Mouse (Mus musculus) embryonic facial prominence, embryonic 12.5 days (tissue): ENCODE results near the gene Pja2. TPM values are rescaled to one million over a fixed set of nuclear protein-coding genes. Genes with fewer than 3 reads are reported as not detected.

Experiments
- ATAC-seq: fragments of 200-750 bp; cut with Nextera tagmentation; 2 replicates; pipeline ENCODE4 v1.8.0; 2017; ENCODE audit not compliant: insufficient number of reproducible peaks, insufficient read depth, low FRiP score, low TSS enrichment
- H3K27ac ChIP-seq: fragments of 300-500 bp; sonication (generic); 2 replicates; pipeline ENCODE4 v1.5.1; 2016; ENCODE audit warnings: mild to moderate bottlenecking
- H3K27me3 ChIP-seq: fragments of 300-500 bp; sonication (generic); 2 replicates; pipeline ENCODE4 v1.6.1; 2016; ENCODE audit warnings: mild to moderate bottlenecking, moderate library complexity
- H3K36me3 ChIP-seq: fragments of 300-500 bp; sonication (generic); 2 replicates; pipeline ENCODE4 v1.6.1; 2016; ENCODE audit warnings: mild to moderate bottlenecking
- H3K4me1 ChIP-seq: fragments of 300-500 bp; sonication (generic); 2 replicates; pipeline ENCODE4 v1.6.1; 2016
- H3K4me2 ChIP-seq: fragments of 300-500 bp; sonication (generic); replicated peaks from 2 replicates; pipeline ENCODE4 v1.6.1; 2016; ENCODE audit warnings: mild to moderate bottlenecking, moderate library complexity
- H3K4me3 ChIP-seq: fragments of 300-500 bp; sonication (generic); 2 replicates; pipeline ENCODE4 v1.5.1; 2016; ENCODE audit warnings: mild to moderate bottlenecking
- H3K9ac ChIP-seq: fragments of 300-500 bp; sonication (generic); 2 replicates; pipeline ENCODE4 v1.6.1; 2016; ENCODE audit warnings: mild to moderate bottlenecking, moderate library complexity
- H3K9me3 ChIP-seq: fragments of 300-500 bp; sonication (generic); 2 replicates; pipeline ENCODE4 v1.6.1; 2016; ENCODE audit warnings: mild to moderate bottlenecking, moderate library complexity
- WGBS: fragments of 180-500 bp; shearing (Covaris S2); methylation state at CpG from one replicate; pipeline ENCODE4 v1.1.7; 2016; 5-methylcytosine and 5-hydroxymethylcytosine counted together
- polyA plus RNA-seq: library from polyadenylated mRNA; unstranded; fragments of >200 nt; fragmentation: Nextera tagmentation; extraction: Ambion mirVana; gene quantifications from 2 replicates; pipeline ENCODE4 v1.2.1, GENCODE M21; 2016

Pja2 gene
- polyA plus RNA-seq = 72.3 and 72.6 TPM in 2 replicates

DNA sequence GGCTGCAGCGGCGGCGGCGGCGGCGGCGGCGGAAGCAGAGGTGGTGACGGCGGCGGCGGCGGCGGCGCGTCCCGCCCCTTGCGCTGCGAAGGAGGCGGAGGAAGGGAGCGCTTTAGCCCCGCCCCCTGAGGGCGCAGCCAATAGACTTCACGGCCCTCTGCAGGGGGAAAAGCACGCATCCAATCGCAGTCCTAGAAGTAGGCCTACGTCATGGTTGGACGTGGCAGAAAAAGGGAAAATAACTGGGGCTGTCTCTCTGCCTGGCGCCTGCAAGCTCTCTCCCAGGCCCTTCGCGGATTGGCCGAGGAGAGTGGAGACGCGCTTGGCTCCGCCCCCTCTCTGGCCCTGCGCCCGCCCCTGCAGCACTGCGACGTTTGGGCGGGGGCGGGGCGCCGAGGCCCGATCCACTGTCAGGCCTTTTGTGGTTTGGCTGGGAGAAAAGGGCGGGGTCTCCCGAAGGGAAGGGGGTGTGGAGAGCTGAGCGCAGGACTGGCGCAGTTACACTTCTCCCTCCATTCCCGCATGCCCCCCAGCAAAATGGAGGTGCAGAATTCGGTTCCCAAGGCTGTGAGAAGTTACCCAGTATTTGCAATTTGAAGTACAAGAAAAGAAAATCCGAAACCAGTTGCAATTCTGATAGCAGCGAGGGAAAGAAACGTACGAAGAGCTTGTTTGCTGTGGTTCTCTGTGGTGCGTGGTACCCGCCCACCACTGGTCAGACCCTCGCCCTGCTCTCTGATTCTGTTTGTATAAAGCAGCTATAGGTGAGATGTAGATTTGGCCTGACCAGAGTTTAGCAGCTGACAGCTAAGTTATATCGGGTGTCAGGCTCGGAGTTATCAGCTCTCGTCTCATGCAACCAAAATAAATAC is at the start of gene Pja2:
Gene Pja2 (minus strand): TSS at position 19 of the 872 bp plus-strand sequence.
- Histone ChIP-seq H3K4me1 (peaks cover 6% of the 10 kb centered on the region), H3K36me3 (no peaks in the 10 kb centered on the region), H3K9ac (peak within 1 kb of the TSS; percentile 99), H3K4me2 (peak within 1 kb of the TSS; percentile 71), H3K4me3 (peak within 1 kb of the TSS; percentile 96), H3K9me3 (no peaks in the 10 kb centered on the region), H3K27me3 (no peaks in the 10 kb centered on the region), H3K27ac (peak within 1 kb of the TSS; percentile 97)
- ATAC-seq = peak; percentile 100
- WGBS = under 1% methylated on average over 59 of the region's 60 CpGs

DNA sequence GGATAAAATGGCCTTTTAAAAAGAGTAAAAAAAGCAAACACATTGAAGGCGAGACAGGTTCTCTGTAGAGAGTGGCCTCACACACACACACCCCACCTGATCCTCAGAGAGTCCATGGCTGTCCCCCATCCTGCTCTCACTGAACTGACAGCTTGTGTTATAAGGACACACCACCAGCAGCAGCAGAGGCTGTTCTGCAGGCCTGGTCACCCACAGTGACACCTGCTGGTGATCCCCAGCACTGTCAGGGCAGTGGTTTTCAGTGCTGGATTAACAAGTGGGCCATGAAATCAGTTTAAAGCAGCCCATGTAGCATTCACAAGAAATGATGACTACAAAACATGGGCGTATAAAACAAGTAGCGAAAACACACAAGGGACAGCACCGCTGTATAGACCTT is 43.6 kb upstream of the Pja2 start:
- H3K27ac ChIP-seq = no peak overlapping the region
- no peak overlapping the region for H3K4me2 ChIP-seq
- H3K4me3 ChIP-seq = no peak overlapping the region
- no peaks in the 10 kb centered on the region for H3K27me3 ChIP-seq
- no peaks in the 10 kb centered on the region for H3K4me1 ChIP-seq
- no peaks in the 10 kb centered on the region for H3K9me3 ChIP-seq
- H3K36me3 ChIP-seq = no peaks in the 10 kb centered on the region
- 69% methylated on average over 4 of the region's 4 CpGs for WGBS
- ATAC-seq = no peak
- H3K9ac ChIP-seq = no peak overlapping the region

GRCm38 (mm10) chr17:64363694-64364093 is 32.0 kb upstream of the Pja2 start:
- WGBS = 79% methylated on average over 1 of the region's 1 CpGs
- Histone ChIP-seq H3K36me3 (no peaks in the 10 kb centered on the region), H3K4me2 (no peak overlapping the region), H3K4me1 (no peaks in the 10 kb centered on the region), H3K27me3 (no peaks in the 10 kb centered on the region), H3K9ac (no peak overlapping the region), H3K27ac (no peak overlapping the region), H3K4me3 (no peak overlapping the region), H3K9me3 (no peaks in the 10 kb centered on the region)
- ATAC-seq = no peak

DNA sequence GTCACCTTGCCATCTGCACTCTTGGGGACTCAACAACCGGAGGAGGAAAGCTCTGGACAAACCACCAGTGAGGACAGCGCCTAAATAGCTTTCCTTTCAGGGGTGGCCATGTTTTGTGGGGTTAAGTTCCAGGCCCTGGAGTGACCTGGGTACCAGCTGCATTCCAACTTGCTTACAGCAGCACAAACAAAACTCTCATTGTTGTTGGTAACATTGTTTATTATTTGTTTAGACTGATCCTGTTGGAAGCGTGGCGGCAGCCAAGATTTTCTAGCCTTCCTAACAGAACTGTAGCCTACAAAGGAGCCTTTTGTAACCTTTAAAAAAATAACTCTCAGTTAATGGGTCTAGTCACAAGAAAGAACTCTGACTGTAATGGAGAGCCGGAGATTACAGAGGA is 30.9 kb upstream of the Pja2 start:
- Histone ChIP-seq H3K27ac (no peak overlapping the region), H3K9ac (no peak overlapping the region), H3K4me2 (no peak overlapping the region), H3K36me3 (no peaks in the 10 kb centered on the region), H3K27me3 (no peaks in the 10 kb centered on the region), H3K4me3 (no peak overlapping the region), H3K9me3 (no peaks in the 10 kb centered on the region), H3K4me1 (no peaks in the 10 kb centered on the region)
- WGBS = 34% methylated on average over 5 of the region's 5 CpGs
- ATAC-seq = no peak

GRCm38 (mm10) chr17:64361911-64362425 is 30.3 kb upstream of the Pja2 start:
- Histone ChIP-seq H3K27ac (no peak overlapping the region), H3K36me3 (no peaks in the 10 kb centered on the region), H3K9ac (no peak overlapping the region), H3K4me2 (no peak overlapping the region), H3K4me1 (no peaks in the 10 kb centered on the region), H3K4me3 (no peak overlapping the region), H3K9me3 (no peaks in the 10 kb centered on the region), H3K27me3 (no peaks in the 10 kb centered on the region)
- no peak for ATAC-seq
- 73% methylated on average over 3 of the region's 3 CpGs for WGBS

GRCm38 (mm10) chr17:64353940-64354339 is 22.2 kb upstream of the Pja2 start:
- WGBS = 87% methylated on average over 7 of the region's 7 CpGs
- H3K27me3 ChIP-seq = no peaks in the 10 kb centered on the region
- no peak overlapping the region for H3K27ac ChIP-seq
- H3K4me2 ChIP-seq = no peak overlapping the region
- no peak overlapping the region for H3K9ac ChIP-seq
- H3K4me1 ChIP-seq = no peaks in the 10 kb centered on the region
- H3K9me3 ChIP-seq = no peaks in the 10 kb centered on the region
- no peak overlapping the region for H3K4me3 ChIP-seq
- no peak for ATAC-seq
- no peaks in the 10 kb centered on the region for H3K36me3 ChIP-seq

GRCm38 (mm10) chr17:64346135-64346534 is 14.4 kb upstream of the Pja2 start:
- H3K4me3 ChIP-seq = no peak overlapping the region
- H3K27me3 ChIP-seq = no peaks in the 10 kb centered on the region
- no peaks in the 10 kb centered on the region for H3K9me3 ChIP-seq
- peaks cover 4% of the 10 kb centered on the region; the same call in 1 of the 2 replicates for H3K4me1 ChIP-seq
- H3K27ac ChIP-seq = no peak overlapping the region
- WGBS = 11% methylated on average over 17 of the region's 17 CpGs
- peak overlapping the region; percentile 46 for H3K4me2 ChIP-seq
- H3K36me3 ChIP-seq = no peaks in the 10 kb centered on the region
- no peak for ATAC-seq
- no peak overlapping the region for H3K9ac ChIP-seq

DNA sequence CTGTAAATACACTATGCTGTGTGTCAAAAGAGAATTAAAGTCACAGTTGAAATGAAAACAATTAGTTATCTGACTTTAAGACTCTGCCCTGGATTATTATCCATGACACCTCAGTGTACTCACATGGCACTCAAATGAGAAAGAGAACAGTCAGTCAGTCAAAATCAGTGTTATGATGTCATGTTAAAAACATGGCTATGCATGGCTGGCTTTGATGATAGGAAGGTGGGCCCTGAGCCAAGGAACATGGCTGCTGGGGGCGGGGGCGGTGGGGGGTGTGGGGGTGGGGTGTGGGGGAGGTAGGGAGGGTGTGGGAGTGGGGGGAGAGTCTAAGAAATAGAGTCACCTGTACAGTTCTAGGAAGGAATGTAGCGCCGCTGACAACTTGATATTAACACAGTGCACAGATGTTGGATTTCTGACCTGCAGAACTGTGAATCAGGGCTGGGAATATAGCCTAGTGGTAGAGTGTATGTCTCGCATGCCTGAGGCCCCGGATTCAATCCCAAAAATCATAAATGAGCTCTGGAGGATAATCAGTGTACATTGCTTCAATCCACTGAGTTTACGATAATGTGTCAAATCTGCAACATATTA is 13.0 kb upstream of the Pja2 start:
- Histone ChIP-seq H3K9me3 (no peaks in the 10 kb centered on the region), H3K27me3 (no peaks in the 10 kb centered on the region), H3K9ac (no peak overlapping the region), H3K4me3 (no peak overlapping the region), H3K4me2 (no peak overlapping the region), H3K36me3 (no peaks in the 10 kb centered on the region), H3K4me1 (peaks cover 4% of the 10 kb centered on the region; the same call in 1 of the 2 replicates), H3K27ac (no peak overlapping the region)
- WGBS = 83% methylated on average over 7 of the region's 7 CpGs
- ATAC-seq = no peak

- Histone ChIP-seq H3K36me3 (no peaks in the 10 kb centered on the region), H3K4me2 (no peak overlapping the region), H3K4me3 (no peak overlapping the region), H3K27ac (no peak overlapping the region), H3K27me3 (no peaks in the 10 kb centered on the region), H3K4me1 (peaks cover 4% of the 10 kb centered on the region; the same call in 1 of the 2 replicates), H3K9ac (no peak overlapping the region), H3K9me3 (no peaks in the 10 kb centered on the region)
- WGBS = 74% methylated on average over 7 of the region's 7 CpGs
- ATAC-seq = no peak
Observed at GRCm38 (mm10) chr17:64341698-64342097, 10.0 kb upstream of the Pja2 start.

- no peak for ATAC-seq
- no peaks in the 10 kb centered on the region for H3K4me1 ChIP-seq
- H3K36me3 ChIP-seq = no peaks in the 10 kb centered on the region
- H3K9me3 ChIP-seq = no peaks in the 10 kb centered on the region
- 54% methylated on average over 5 of the region's 5 CpGs for WGBS
- H3K27ac ChIP-seq = no peak overlapping the region
- H3K4me2 ChIP-seq = no peak overlapping the region
- no peak overlapping the region for H3K4me3 ChIP-seq
- no peaks in the 10 kb centered on the region for H3K27me3 ChIP-seq
- H3K9ac ChIP-seq = no peak overlapping the region
Observed at GRCm38 (mm10) chr17:64339752-64340151, 8.0 kb upstream of the Pja2 start.

GRCm38 (mm10) chr17:64337220-64337619 is 5.5 kb upstream of the Pja2 start:
- no peaks in the 10 kb centered on the region for H3K9me3 ChIP-seq
- H3K4me3 ChIP-seq = no peak overlapping the region
- no peak overlapping the region for H3K9ac ChIP-seq
- H3K36me3 ChIP-seq = no peaks in the 10 kb centered on the region
- H3K4me2 ChIP-seq = no peak overlapping the region
- H3K27me3 ChIP-seq = no peaks in the 10 kb centered on the region
- no peak for ATAC-seq
- WGBS = 74% methylated on average over 4 of the region's 4 CpGs
- H3K27ac ChIP-seq = no peak overlapping the region
- H3K4me1 ChIP-seq = no peaks in the 10 kb centered on the region

GRCm38 (mm10) chr17:64333956-64334355 is 2.2 kb upstream of the Pja2 start:
- WGBS = 88% methylated on average over 4 of the region's 4 CpGs
- Histone ChIP-seq H3K36me3 (no peaks in the 10 kb centered on the region), H3K4me2 (no peak overlapping the region), H3K9ac (no peak overlapping the region), H3K27me3 (no peaks in the 10 kb centered on the region), H3K9me3 (no peaks in the 10 kb centered on the region), H3K27ac (no peak overlapping the region), H3K4me1 (peaks cover 6% of the 10 kb centered on the region), H3K4me3 (no peak overlapping the region)
- ATAC-seq = no peak
